Mouse (Mus musculus): Measurements from ENCODE around the gene Fpgs.

Gene Fpgs

GRCm38 (mm10) chr2:32704021-32704421, at the start of gene Fpgs:
Fpgs (minus strand) TSS chr2:32704145.
- no peak for DNase-seq (ENCODE audit: low read depth, low spot score)

- no peak for DNase-seq (ENCODE audit: low read depth, low spot score)
Measured at GRCm38 (mm10) chr2:32752181-32752580, 48.2 kb upstream of the Fpgs start.

- no peak for DNase-seq (ENCODE audit: low read depth, low spot score)
Measured at GRCm38 (mm10) chr2:32751665-32752033, 47.7 kb upstream of the Fpgs start.

GRCm38 (mm10) chr2:32750887-32751664, 47.1 kb upstream of the Fpgs start:
- no peak for DNase-seq (ENCODE audit: low read depth, low spot score)

GRCm38 (mm10) chr2:32750199-32750598, 46.3 kb upstream of the Fpgs start:
- DNase-seq (ENCODE audit: low read depth, low spot score), result no peak

GRCm38 (mm10) chr2:32749082-32749481, 45.1 kb upstream of the Fpgs start:
- no peak for DNase-seq (ENCODE audit: low read depth, low spot score)

GRCm38 (mm10) chr2:32744272-32744982, 40.5 kb upstream of the Fpgs start:
- no peak for DNase-seq (ENCODE audit: low read depth, low spot score)

- no peak for DNase-seq (ENCODE audit: low read depth, low spot score)
Measured at GRCm38 (mm10) chr2:32742173-32742531, 38.2 kb upstream of the Fpgs start.

GRCm38 (mm10) chr2:32741273-32742172, 37.6 kb upstream of the Fpgs start:
- DNase-seq (ENCODE audit: low read depth, low spot score), result no peak

GRCm38 (mm10) chr2:32740916-32741272, 36.9 kb upstream of the Fpgs start, which contains the start of gene 6330409D20Rik:
6330409D20Rik (minus strand) TSS chr2:32741016.
- DNase-seq (ENCODE audit: low read depth, low spot score), result no peak

GRCm38 (mm10) chr2:32739311-32739710, 35.4 kb upstream of the Fpgs start:
- DNase-seq (ENCODE audit: low read depth, low spot score), result no peak

GRCm38 (mm10) chr2:32737008-32737407, 33.1 kb upstream of the Fpgs start:
- no peak for DNase-seq (ENCODE audit: low read depth, low spot score)

- no peak for DNase-seq (ENCODE audit: low read depth, low spot score)
Measured at GRCm38 (mm10) chr2:32736306-32736829, 32.4 kb upstream of the Fpgs start.

GRCm38 (mm10) chr2:32734933-32735332, 31.0 kb upstream of the Fpgs start:
- DNase-seq (ENCODE audit: low read depth, low spot score), result no peak

GRCm38 (mm10) chr2:32734480-32734879, 30.5 kb upstream of the Fpgs start:
- DNase-seq (ENCODE audit: low read depth, low spot score), result no peak

GRCm38 (mm10) chr2:32732695-32733094, 28.8 kb upstream of the Fpgs start:
- no peak for DNase-seq (ENCODE audit: low read depth, low spot score)

- no peak for DNase-seq (ENCODE audit: low read depth, low spot score)
Measured at GRCm38 (mm10) chr2:32731911-32732310, 28.0 kb upstream of the Fpgs start.

GRCm38 (mm10) chr2:32730854-32731253, 26.9 kb upstream of the Fpgs start:
- DNase-seq (ENCODE audit: low read depth, low spot score), result no peak

- no peak for DNase-seq (ENCODE audit: low read depth, low spot score)
Measured at GRCm38 (mm10) chr2:32729547-32729946, 25.6 kb upstream of the Fpgs start.

- no peak for DNase-seq (ENCODE audit: low read depth, low spot score)
Measured at GRCm38 (mm10) chr2:32728463-32728862, 24.5 kb upstream of the Fpgs start.

GRCm38 (mm10) chr2:32727435-32727834, 23.5 kb upstream of the Fpgs start:
- DNase-seq (ENCODE audit: low read depth, low spot score), result peak; percentile 98

All from WW6 (cell line).